Mouse (Mus musculus): ENCODE results near the gene Vmn1r47. TPM values are rescaled to one million over a fixed set of nuclear protein-coding genes. Genes with fewer than 3 reads are reported as not detected.
"Not testable (repeated sequence)": the region's sequence is repeated elsewhere in the genome, so short reads cannot be mapped to it uniquely, and the experiment has no call there.

The Vmn1r47 gene
- total RNA-seq (2021), result not detected
- long read RNA-seq, experiment 1, result 0 reads
- long read RNA-seq, experiment 2, result 0 reads

DNA sequence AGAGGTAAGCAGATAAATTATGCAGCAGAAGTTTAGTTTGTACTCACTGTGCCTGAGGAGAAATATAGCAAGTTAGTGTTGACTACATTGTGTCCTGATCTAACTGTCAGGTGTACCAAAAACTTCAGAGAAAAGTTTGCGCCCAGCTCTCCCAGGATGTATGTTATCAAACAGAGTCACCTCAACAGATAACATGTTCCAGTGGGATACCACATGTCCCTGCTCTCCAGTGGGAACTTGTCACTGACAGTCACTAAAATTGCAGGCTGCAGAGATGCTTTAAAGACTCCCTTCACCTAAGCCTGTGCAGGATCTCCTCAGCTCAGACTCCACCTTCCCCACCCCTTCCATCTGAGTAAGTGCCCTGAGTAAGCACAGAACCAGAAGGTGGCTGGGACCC, at the start of gene Vmn1r47:
TSS of gene Vmn1r47 (plus strand) at position 301 of the 400 bp plus-strand sequence.
- intact Hi-C loops (cut with DNase I; ENCODE audit: low total_unique reads); DNase-seq: not testable (repeated sequence)

DNA sequence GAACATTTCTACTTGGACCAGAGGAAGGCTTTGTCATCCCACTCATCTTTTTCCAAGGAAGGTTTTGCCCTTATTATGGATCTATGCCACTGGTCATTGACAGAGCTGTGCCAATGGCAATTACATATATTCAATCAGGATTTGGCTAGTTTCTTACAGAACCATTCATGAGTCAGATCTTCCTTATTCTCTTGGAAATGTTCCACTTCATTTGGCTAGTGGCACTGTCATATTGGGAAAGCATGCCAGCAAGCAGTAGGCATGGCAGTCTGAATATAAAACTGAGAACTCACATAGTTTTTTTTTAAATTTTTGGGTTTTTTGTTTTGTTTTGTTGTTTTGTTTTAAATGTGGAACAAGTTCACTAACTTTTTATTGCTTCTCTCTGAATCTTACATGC, 49.6 kb upstream of the Vmn1r47 start:
- no peak for DNase-seq
- intact Hi-C loops (cut with DNase I; ENCODE audit: low total_unique reads), result no loop called here

DNA sequence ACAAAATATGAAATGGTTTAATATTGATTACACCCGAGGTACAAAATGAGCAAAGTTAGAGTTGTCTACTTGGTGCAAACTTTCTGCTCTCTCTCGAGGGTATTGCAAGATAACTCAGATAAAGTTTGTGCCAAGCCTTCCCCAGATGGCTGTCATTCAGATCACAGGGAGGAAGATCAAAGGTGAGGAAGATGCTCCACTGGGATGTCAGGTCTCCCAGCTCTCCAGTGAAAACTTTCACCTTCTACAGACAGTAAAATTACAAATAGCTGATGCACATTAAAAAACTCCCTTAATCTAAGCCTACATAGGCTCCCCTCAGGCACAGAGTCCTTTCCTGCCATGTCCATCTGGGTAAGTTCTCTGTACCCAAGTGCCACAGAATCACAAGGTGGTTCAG, 46.9 kb upstream of the Vmn1r47 start, which contains the start of gene Vmn1r46:
TSS of gene Vmn1r46 (plus strand) at position 301 of the 400 bp plus-strand sequence.
- intact Hi-C loops (cut with DNase I; ENCODE audit: low total_unique reads), result no loop called here
- no peak for DNase-seq

DNA sequence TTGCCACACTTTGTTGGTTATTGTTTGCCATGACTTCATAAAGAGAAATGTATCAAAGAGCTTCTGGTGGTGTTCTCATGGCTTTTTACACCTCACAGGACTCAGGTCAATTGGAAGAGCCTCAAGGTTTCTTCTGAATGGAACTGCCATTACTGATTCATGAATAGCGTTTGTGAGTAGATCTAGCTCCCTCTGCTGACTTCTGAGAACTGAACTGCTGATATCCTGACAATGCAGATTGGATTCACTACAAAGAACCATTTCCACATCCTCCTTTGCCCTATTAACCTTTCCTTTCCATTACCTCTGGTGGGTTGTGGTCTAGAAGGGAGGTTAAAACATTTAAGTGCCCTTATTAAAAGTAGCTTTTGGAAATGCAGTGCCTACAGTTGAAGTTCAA, 30.0 kb upstream of the Vmn1r47 start:
- intact Hi-C loops (cut with DNase I; ENCODE audit: low total_unique reads), result no loop called here
- no peak for DNase-seq

DNA sequence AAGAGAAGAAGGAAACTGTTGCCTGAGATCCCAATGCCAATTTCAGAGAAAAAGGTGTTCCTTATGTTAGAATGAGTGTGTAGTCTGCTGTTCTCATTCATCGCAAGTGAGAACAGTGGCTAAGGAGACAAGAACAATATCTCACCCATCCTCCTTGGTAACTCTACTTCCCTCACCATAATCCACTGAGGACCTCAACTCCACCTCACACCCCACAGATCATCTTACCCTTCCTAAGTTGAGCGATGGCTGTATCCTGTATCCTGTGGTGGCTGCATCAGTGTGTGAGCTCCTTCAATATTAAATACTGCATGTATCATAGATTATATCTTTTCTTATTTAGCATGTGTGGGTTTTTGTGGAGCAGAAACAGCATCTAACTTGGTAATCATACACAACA, 20.8 kb downstream of the Vmn1r47 start, which contains the start of gene Vmn1r48:
TSS of gene Vmn1r48 (minus strand) at position 101 of the 400 bp plus-strand sequence.
- DNase-seq; intact Hi-C loops (cut with DNase I; ENCODE audit: low total_unique reads): not testable (repeated sequence)

Other genes with a start within 250 kb of the Vmn1r47 start
- not detected for gene Vmn1r42, start 139.7 kb upstream of the Vmn1r47 start, total RNA-seq (2021)
- not detected for gene Vmn1r43, start 139.7 kb upstream of the Vmn1r47 start, total RNA-seq (2021)
- gene Vmn1r44, start 132.5 kb upstream of the Vmn1r47 start, total RNA-seq (2021), result not detected
- not detected for gene Vmn1r45, start 75.5 kb upstream of the Vmn1r47 start, total RNA-seq (2021)
- gene Vmn1r46, start 46.8 kb upstream of the Vmn1r47 start, total RNA-seq (2021), result not detected
- gene Vmn1r48, start 20.7 kb downstream of the Vmn1r47 start, total RNA-seq (2021), result not detected
- gene Vmn1r49, start 62.4 kb downstream of the Vmn1r47 start, total RNA-seq (2021), result not detected
- gene Vmn1r50, start 85.3 kb downstream of the Vmn1r47 start, total RNA-seq (2021), result not detected
- not detected for gene Vmn1r51, start 106.4 kb downstream of the Vmn1r47 start, total RNA-seq (2021)
- not detected for gene Vmn1r52, start 158.7 kb downstream of the Vmn1r47 start, total RNA-seq (2021)
- gene V1ra8, start 186.6 kb downstream of the Vmn1r47 start, total RNA-seq (2021), result not detected
- not detected for gene Vmn1r53, start 208.3 kb downstream of the Vmn1r47 start, total RNA-seq (2021)
- not detected for gene Vmn1r54, start 230.2 kb downstream of the Vmn1r47 start, total RNA-seq (2021)

Data from gastrocnemius, postnatal 14 days (tissue).